Mouse (Mus musculus) lung, adult 2 months (tissue): ENCODE results near the gene Akr1c13.

Experiments
- CTCF ChIP-seq: fragments of 200-500 bp; IDR thresholded peaks from 2 replicates; pipeline ENCODE4 v1.5.1; 2011; ENCODE audit warnings: mild to moderate bottlenecking, low read length, control low read depth; ENCODE audit not compliant: insufficient read depth
- POLR2A ChIP-seq: fragments of 200-500 bp; IDR thresholded peaks from 2 replicates; pipeline ENCODE4 v1.6.1; 2011; ENCODE audit warnings: low read depth, mild to moderate bottlenecking, control low read depth, low read length, borderline replicate concordance; ENCODE audit errors: extremely low read depth

DNA sequence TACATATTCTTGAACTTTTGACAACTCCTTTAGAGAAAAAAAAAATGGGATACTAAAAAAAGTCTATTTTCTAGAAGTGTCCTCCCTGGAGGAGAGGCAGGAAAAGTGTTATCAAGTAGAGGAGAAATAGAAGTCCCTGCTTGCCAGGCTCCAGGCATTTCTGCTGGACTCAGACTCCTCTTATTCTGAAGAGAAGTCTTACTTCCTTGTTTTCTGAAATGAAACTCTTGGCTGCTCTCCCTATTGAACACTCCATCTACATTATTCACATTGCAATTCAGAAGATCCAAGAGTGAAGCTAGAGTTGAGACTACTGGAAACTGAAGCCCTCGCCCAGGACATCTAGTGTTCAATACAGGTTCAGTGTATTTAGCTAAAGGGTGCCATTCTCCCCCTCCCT, 37.5 kb downstream of the Akr1c13 start, which contains the start of gene Akr1c19:
- no peak for TF ChIP-seq POLR2A
- TF ChIP-seq CTCF: no peak
